Mouse (Mus musculus): ENCODE data around the gene Nwd2. TPM values are rescaled to one million over a fixed set of nuclear protein-coding genes. Genes with fewer than 3 reads are reported as not detected.

Nwd2 gene
- polyA plus RNA-seq, 1 experiment from 2014 or later, result 0.85 TPM

DNA sequence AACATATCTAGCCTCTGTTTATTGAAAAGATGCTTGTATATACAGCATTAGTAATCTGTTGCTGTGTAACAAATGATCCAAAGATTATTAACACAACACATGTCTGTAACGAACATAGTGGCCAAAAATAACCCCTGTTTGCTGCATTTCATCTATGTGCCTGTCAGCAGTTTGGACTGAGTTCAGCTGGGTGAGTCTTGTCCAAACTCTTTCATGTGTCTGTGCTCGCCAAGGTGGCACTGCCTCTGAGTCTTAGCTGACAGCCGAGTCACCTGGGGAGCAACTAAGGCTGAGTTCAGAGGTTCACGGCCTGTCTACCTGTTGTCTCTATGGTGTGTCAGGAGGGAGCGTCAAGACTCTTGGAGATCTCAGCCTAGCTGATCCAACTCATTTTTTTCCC, 168.4 kb downstream of the Nwd2 start:
- ATAC-seq (ENCODE audit: insufficient number of reproducible peaks, insufficient read depth, low FRiP score, low read depth), result no peak
- Histone ChIP-seq H3K4me3 (ENCODE audit: low read depth, low read length) (no peak overlapping the region), H3K9ac (replicated peaks; ENCODE audit: low read depth, low read length) (no peak overlapping the region), H3K4me1 (ENCODE audit: control insufficient read depth, insufficient read depth, low read length) (peaks cover 3% of the 10 kb centered on the region; the same call in 1 of the 2 replicates), H3K27me3 (ENCODE audit: control insufficient read depth, insufficient read depth, low read length) (no peaks in the 10 kb centered on the region), H3K27ac (ENCODE audit: low read length) (no peak overlapping the region), H3K4me2 (replicated peaks; ENCODE audit: low read depth, low read length) (no peak overlapping the region), H3K9me3 (ENCODE audit: control insufficient read depth, low read depth, low read length) (no peaks in the 10 kb centered on the region), H3K36me3 (ENCODE audit: control insufficient read depth, insufficient read depth, low read length) (no peaks in the 10 kb centered on the region)
- WGBS, result 64% methylated on average over 5 of the region's 5 CpGs

DNA sequence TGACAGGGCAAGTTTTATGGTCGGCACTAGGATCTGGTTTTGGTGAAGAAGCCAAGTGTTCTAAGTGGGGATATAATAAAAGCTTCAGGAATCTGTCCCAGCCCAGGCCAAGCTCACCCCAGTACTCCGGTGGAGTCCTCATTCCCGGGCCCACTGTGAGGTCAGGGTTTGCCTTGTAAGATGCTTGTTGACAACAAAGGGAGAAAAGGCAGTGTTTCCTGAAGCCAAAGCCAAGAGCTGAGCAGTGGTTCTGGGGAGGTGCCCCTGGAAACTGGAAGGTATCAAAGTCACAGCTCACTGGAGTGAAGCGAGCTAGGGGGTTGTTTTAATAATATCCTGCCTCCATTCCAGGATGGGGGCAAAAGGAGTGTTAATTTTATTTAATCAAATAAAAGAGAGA, 170.1 kb downstream of the Nwd2 start:
- Histone ChIP-seq H3K4me3 (ENCODE audit: low read depth, low read length) (no peak overlapping the region), H3K4me2 (replicated peaks; ENCODE audit: low read depth, low read length) (no peak overlapping the region), H3K9me3 (ENCODE audit: control insufficient read depth, low read depth, low read length) (no peaks in the 10 kb centered on the region), H3K9ac (replicated peaks; ENCODE audit: low read depth, low read length) (no peak overlapping the region), H3K36me3 (ENCODE audit: control insufficient read depth, insufficient read depth, low read length) (no peaks in the 10 kb centered on the region), H3K27ac (ENCODE audit: low read length) (no peak overlapping the region), H3K27me3 (ENCODE audit: control insufficient read depth, insufficient read depth, low read length) (no peaks in the 10 kb centered on the region), H3K4me1 (ENCODE audit: control insufficient read depth, insufficient read depth, low read length) (peaks cover 5% of the 10 kb centered on the region; the same call in 1 of the 2 replicates)
- 37% methylated on average over 4 of the region's 4 CpGs for whole genome bisulfite sequencing
- ATAC-seq (ENCODE audit: insufficient number of reproducible peaks, insufficient read depth, low FRiP score, low read depth), result no peak

DNA sequence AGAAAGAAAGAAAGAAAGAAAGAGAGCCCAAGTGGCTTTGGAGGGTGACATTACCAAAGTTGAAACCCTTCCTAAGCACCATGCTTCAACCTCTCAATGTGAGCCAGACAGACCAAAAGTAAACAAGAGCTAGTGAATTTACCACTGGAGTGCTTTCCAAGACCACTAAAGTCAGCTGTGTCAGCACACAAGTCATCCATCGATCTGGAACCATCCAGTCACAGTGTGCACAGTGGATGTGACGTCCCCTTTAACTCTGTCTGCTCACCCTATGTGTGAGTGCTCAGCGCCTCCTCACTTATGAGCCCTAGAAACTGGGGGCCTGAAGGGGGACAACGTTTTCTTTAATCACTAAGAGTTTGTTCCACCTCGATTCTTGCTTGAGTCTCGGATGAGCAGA, 170.6 kb downstream of the Nwd2 start:
- Histone ChIP-seq H3K9me3 (ENCODE audit: control insufficient read depth, low read depth, low read length) (no peaks in the 10 kb centered on the region), H3K4me1 (ENCODE audit: control insufficient read depth, insufficient read depth, low read length) (peaks cover 5% of the 10 kb centered on the region; the same call in 1 of the 2 replicates), H3K36me3 (ENCODE audit: control insufficient read depth, insufficient read depth, low read length) (no peaks in the 10 kb centered on the region), H3K27ac (ENCODE audit: low read length) (no peak overlapping the region), H3K27me3 (ENCODE audit: control insufficient read depth, insufficient read depth, low read length) (no peaks in the 10 kb centered on the region), H3K9ac (replicated peaks; ENCODE audit: low read depth, low read length) (no peak overlapping the region), H3K4me3 (ENCODE audit: low read depth, low read length) (no peak overlapping the region), H3K4me2 (replicated peaks; ENCODE audit: low read depth, low read length) (no peak overlapping the region)
- 60% methylated on average over 6 of the region's 6 CpGs for WGBS
- no peak for ATAC-seq (ENCODE audit: insufficient number of reproducible peaks, insufficient read depth, low FRiP score, low read depth)

DNA sequence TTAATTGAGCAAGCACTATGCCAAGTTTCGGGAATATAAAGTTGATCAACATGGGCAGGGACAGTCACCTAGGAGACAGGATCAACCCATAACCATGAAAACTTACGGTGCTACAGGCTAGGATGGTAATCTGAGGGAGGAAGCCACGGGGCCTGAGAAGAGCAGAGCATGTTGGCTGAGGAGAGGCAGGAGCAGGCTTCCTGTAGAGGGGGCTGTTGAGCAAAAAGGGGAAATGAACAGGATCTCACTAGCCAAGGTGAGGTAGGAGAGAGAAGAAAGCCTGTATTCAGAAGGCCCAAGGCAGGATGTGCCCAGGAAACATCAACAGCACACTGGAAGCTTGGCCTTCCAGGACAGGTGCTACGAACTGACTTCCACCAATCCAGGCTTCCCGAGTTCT, 172.3 kb downstream of the Nwd2 start:
- Histone ChIP-seq H3K9me3 (ENCODE audit: control insufficient read depth, low read depth, low read length) (no peaks in the 10 kb centered on the region), H3K27me3 (ENCODE audit: control insufficient read depth, insufficient read depth, low read length) (no peaks in the 10 kb centered on the region), H3K9ac (replicated peaks; ENCODE audit: low read depth, low read length) (no peak overlapping the region), H3K4me1 (ENCODE audit: control insufficient read depth, insufficient read depth, low read length) (peaks cover 8% of the 10 kb centered on the region; the same call in 1 of the 2 replicates), H3K36me3 (ENCODE audit: control insufficient read depth, insufficient read depth, low read length) (no peaks in the 10 kb centered on the region), H3K27ac (ENCODE audit: low read length) (peak overlapping the region; percentile 61), H3K4me2 (replicated peaks; ENCODE audit: low read depth, low read length) (no peak overlapping the region), H3K4me3 (ENCODE audit: low read depth, low read length) (no peak overlapping the region)
- ATAC-seq (ENCODE audit: insufficient number of reproducible peaks, insufficient read depth, low FRiP score, low read depth), result no peak
- 89% methylated on average over 5 of the region's 5 CpGs for WGBS

DNA sequence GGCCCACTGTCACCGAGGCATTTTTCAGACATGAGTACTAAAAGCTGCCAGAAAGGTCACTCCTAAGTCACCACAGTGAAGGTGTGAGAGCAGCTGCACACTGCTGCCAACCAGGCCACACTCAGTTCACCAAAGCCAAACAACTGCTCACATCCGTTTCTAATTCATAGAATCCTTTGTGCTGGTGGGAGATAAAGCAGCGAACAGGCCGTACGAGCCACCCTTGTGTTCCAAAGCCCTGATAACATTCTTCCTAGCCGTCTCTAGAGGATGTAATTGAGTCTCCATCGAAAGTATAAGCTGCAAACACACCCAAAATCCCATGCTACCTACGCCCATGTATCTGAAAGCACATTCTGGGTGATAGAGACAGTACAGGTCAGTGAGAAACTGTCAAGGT, 173.0 kb downstream of the Nwd2 start:
- WGBS, result 49% methylated on average over 8 of the region's 8 CpGs

DNA sequence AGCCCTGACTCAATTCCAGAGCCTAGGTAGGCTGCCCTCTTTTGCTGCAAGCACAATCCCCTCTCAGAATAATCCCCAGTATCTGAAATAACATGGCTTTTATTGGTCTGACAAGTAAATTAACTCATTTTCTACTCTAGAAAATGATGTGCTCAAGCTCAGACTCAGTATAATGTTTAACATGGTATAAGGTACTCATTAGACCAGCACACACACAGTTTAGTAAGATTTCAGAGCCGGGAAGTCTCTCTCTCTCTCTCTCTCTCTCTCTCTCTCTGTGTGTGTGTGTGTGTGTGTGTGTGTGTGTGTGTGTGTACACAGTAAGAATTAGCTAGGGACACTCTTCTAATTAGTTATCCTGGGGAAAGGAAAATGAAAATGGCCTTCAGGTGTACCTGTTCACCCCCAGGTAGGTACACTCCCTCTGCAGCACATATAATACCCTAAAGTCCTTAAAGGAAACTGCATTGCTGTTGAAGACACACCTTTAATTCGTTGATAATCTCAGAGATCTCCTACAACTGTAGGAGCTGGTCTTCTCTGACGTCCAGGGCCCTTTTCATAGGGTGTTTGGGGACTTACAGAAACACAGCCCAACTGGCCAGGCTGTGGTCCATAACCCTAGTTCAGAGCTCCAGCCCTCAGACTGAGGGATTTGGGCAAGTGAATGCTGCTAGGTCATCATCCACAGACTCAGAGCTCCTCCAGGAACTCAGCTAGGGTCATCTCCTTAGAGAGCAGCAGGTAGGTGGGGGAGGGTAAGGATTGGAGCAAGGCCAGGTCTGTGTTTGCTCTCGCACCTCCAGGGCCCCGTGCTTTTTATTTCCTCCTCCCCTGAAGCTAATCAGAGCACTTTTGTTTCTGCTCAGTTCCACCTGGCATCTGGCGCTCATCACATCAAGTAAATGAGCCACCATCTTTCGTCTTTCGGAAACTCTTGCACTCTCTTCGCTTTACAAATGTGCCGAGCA, 174.7 kb downstream of the Nwd2 start:
- peaks cover 17% of the 10 kb centered on the region; the same call in 1 of the 2 replicates for H3K4me1 ChIP-seq (ENCODE audit: control insufficient read depth, insufficient read depth, low read length)
- no peak overlapping the region for H3K4me3 ChIP-seq (ENCODE audit: low read depth, low read length)
- H3K27me3 ChIP-seq (ENCODE audit: control insufficient read depth, insufficient read depth, low read length), result no peaks in the 10 kb centered on the region
- WGBS, result 47% methylated on average over 10 of the region's 10 CpGs
- ATAC-seq (ENCODE audit: insufficient number of reproducible peaks, insufficient read depth, low FRiP score, low read depth), result peak; percentile 74
- no peaks in the 10 kb centered on the region for H3K9me3 ChIP-seq (ENCODE audit: control insufficient read depth, low read depth, low read length)
- H3K36me3 ChIP-seq (ENCODE audit: control insufficient read depth, insufficient read depth, low read length), result no peaks in the 10 kb centered on the region
- H3K9ac ChIP-seq (replicated peaks; ENCODE audit: low read depth, low read length), result no peak overlapping the region
- peak overlapping the region; percentile 44; the same call in 1 of the 2 replicates for H3K27ac ChIP-seq (ENCODE audit: low read length)
- no peak overlapping the region for H3K4me2 ChIP-seq (replicated peaks; ENCODE audit: low read depth, low read length)

More for the DNA sequence above, 173.0 kb downstream of the Nwd2 start:
- no peak overlapping the region for H3K9ac ChIP-seq (replicated peaks; ENCODE audit: low read depth, low read length)
- H3K27me3 ChIP-seq (ENCODE audit: control insufficient read depth, insufficient read depth, low read length), result no peaks in the 10 kb centered on the region
- no peak overlapping the region for H3K4me3 ChIP-seq (ENCODE audit: low read depth, low read length)
- peaks cover 9% of the 10 kb centered on the region; the same call in 1 of the 2 replicates for H3K4me1 ChIP-seq (ENCODE audit: control insufficient read depth, insufficient read depth, low read length)
- H3K36me3 ChIP-seq (ENCODE audit: control insufficient read depth, insufficient read depth, low read length), result no peaks in the 10 kb centered on the region
- peak overlapping the region; percentile 61; the same call in 1 of the 2 replicates for H3K27ac ChIP-seq (ENCODE audit: low read length)
- H3K9me3 ChIP-seq (ENCODE audit: control insufficient read depth, low read depth, low read length), result no peaks in the 10 kb centered on the region
- H3K4me2 ChIP-seq (replicated peaks; ENCODE audit: low read depth, low read length), result no peak overlapping the region
- 0 out of 2 replicates have a peak, but pooled peaks have one; percentile 69 for ATAC-seq (ENCODE audit: insufficient number of reproducible peaks, insufficient read depth, low FRiP score, low read depth)

DNA sequence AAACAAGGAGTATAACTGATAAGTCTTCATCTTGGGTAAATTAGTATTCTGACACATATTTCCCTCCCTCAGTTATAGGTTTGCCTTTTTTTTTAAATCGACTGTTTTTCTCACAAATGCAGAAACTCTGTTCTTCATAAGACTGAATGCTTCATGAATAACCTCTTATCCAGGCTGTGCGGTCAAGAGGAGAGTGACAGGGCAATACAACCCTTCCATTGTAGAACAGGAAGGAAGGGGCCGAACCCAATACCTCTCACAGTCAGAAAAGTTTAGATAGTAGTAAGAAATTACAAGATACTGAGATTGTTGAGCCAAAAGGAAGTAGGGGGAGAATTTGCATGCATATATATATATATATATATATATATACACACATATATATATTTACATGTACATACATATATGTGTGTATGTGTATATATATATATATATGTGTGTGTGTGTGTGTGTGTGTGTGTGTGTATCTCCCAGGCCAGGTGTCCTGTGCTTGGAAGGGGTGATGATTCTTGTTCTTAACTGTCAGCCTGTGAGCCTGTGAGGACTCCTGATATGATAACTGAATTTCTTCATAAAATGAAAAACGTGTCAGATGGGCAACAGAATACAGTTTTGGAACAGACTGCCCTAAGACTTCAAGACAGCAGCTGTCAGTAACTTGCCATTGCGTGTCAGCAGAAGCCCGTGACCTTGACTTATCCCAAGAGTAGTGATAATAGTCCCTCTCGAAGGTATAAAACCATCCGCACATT, 175.9 kb downstream of the Nwd2 start:
- H3K4me1 ChIP-seq (ENCODE audit: control insufficient read depth, insufficient read depth, low read length), result peaks cover 14% of the 10 kb centered on the region; the same call in 1 of the 2 replicates
- H3K4me3 ChIP-seq (ENCODE audit: low read depth, low read length), result no peak overlapping the region
- no peak overlapping the region for H3K4me2 ChIP-seq (replicated peaks; ENCODE audit: low read depth, low read length)
- no peaks in the 10 kb centered on the region for H3K36me3 ChIP-seq (ENCODE audit: control insufficient read depth, insufficient read depth, low read length)
- 84% methylated on average over 8 of the region's 8 CpGs for WGBS
- peak overlapping the region; percentile 12; the same call in 1 of the 2 replicates for H3K27ac ChIP-seq (ENCODE audit: low read length)
- ATAC-seq (ENCODE audit: insufficient number of reproducible peaks, insufficient read depth, low FRiP score, low read depth), result no peak
- H3K9ac ChIP-seq (replicated peaks; ENCODE audit: low read depth, low read length), result no peak overlapping the region
- no peaks in the 10 kb centered on the region for H3K27me3 ChIP-seq (ENCODE audit: control insufficient read depth, insufficient read depth, low read length)
- H3K9me3 ChIP-seq (ENCODE audit: control insufficient read depth, low read depth, low read length), result no peaks in the 10 kb centered on the region

DNA sequence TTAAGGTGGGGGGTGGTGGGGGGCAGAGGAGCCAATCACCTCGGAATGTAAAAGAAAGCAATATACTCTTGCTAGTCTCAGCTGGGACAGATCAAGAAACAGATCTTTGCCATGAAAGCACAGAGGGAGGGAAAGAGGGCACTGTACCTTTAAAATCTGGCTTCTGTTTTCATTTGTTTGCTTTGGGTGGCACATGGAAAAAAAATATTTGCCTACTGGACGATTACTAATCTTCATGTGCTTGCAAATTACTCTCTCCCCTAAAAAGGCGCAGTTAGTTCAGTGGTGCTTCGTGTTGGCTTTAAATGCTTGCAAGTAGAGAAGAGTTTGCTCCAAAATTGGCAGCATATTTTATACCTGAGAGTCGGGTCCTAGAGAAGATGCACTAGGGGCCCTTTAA, 177.0 kb downstream of the Nwd2 start:
- H3K36me3 ChIP-seq (ENCODE audit: control insufficient read depth, insufficient read depth, low read length), result no peaks in the 10 kb centered on the region
- no peaks in the 10 kb centered on the region for H3K9me3 ChIP-seq (ENCODE audit: control insufficient read depth, low read depth, low read length)
- H3K9ac ChIP-seq (replicated peaks; ENCODE audit: low read depth, low read length), result no peak overlapping the region
- H3K4me1 ChIP-seq (ENCODE audit: control insufficient read depth, insufficient read depth, low read length), result peaks cover 14% of the 10 kb centered on the region; the same call in 1 of the 2 replicates
- 53% methylated on average over 5 of the region's 5 CpGs for WGBS
- H3K4me2 ChIP-seq (replicated peaks; ENCODE audit: low read depth, low read length), result 0 out of 2 replicates have a peak overlapping the region, but pooled peaks have one; percentile 8
- H3K4me3 ChIP-seq (ENCODE audit: low read depth, low read length), result no peak overlapping the region
- no peaks in the 10 kb centered on the region for H3K27me3 ChIP-seq (ENCODE audit: control insufficient read depth, insufficient read depth, low read length)
- H3K27ac ChIP-seq (ENCODE audit: low read length), result peak overlapping the region; percentile 62; the same call in 1 of the 2 replicates
- no peak for ATAC-seq (ENCODE audit: insufficient number of reproducible peaks, insufficient read depth, low FRiP score, low read depth)

Data from stomach, embryonic 14.5 days (tissue).